Mouse (Mus musculus) lung, embryonic 14.5 days (tissue): Measurements from ENCODE around the gene Slc10a4. TPM values are rescaled to one million over a fixed set of nuclear protein-coding genes. Genes with fewer than 3 reads are reported as not detected.

ENCODE experiments used
- ATAC-seq: fragments of 200-750 bp; cut with Nextera tagmentation; 2 replicates; pipeline ENCODE4 v1.8.0; 2017; ENCODE audit warnings: mild to moderate bottlenecking, moderate TSS enrichment, moderate library complexity; ENCODE audit not compliant: insufficient read depth
- DNase-seq: peaks from one replicate; pipeline ENCODE4 v3.0.0-alpha.2; 2015
- H3K27ac ChIP-seq: fragments of 300-500 bp; sonication (generic); 2 replicates; pipeline ENCODE4 v1.5.1; 2014; ENCODE audit warnings: low read depth, mild to moderate bottlenecking, moderate library complexity
- H3K27me3 ChIP-seq: fragments of 300-500 bp; sonication (generic); 2 replicates; pipeline ENCODE4 v1.6.1; 2014; ENCODE audit warnings: low read length, control low read depth; ENCODE audit not compliant: insufficient read depth
- H3K36me3 ChIP-seq: fragments of 300-500 bp; sonication (generic); 2 replicates; pipeline ENCODE4 v1.6.1; 2014; ENCODE audit warnings: control low read depth; ENCODE audit not compliant: insufficient read depth
- H3K4me1 ChIP-seq: fragments of 300-500 bp; sonication (generic); 2 replicates; pipeline ENCODE4 v1.6.1; 2014; ENCODE audit warnings: antibody characterized with exemption, control low read depth; ENCODE audit not compliant: insufficient read depth
- H3K4me2 ChIP-seq: fragments of 300-500 bp; sonication (generic); 2 replicates; pipeline ENCODE4 v1.6.1; 2014; ENCODE audit warnings: mild to moderate bottlenecking
- H3K4me3 ChIP-seq: fragments of 300-500 bp; sonication (generic); 2 replicates; pipeline ENCODE4 v1.5.1; 2014; ENCODE audit warnings: low read depth, low read length
- H3K9ac ChIP-seq: fragments of 300-500 bp; sonication (generic); 2 replicates; pipeline ENCODE4 v1.6.1; 2014
- H3K9me3 ChIP-seq: fragments of 300-500 bp; sonication (generic); 2 replicates; pipeline ENCODE4 v1.6.1; 2016; ENCODE audit warnings: low read depth, low read length, control low read depth
- CTCF ChIP-seq: IDR thresholded peaks from 2 replicates; pipeline ENCODE4 v1.5.1; 2016; ENCODE audit warnings: antibody characterized with exemption, low read depth
- WGBS: fragments of 180-500 bp; shearing (Covaris S2); extraction: QIAGEN DNeasy Blood & Tissue Kit; methylation state at CpG from one replicate; pipeline ENCODE4 v1.1.7; 2014; 5-methylcytosine and 5-hydroxymethylcytosine counted together
- polyA plus RNA-seq: library from polyadenylated mRNA; unstranded; fragments of >200 nt; fragmentation: Nextera tagmentation; extraction: Ambion mirVana; gene quantifications from 2 replicates; pipeline ENCODE4 v1.2.1, GENCODE M21; 2014

Gene Slc10a4
- polyA plus RNA-seq = 0.28 and 0.80 TPM in 2 replicates

GRCm38 (mm10) chr5:73006784-73007581 is at the start of gene Slc10a4:
Gene Slc10a4 (plus strand): TSS chr5:73006883.
- H3K27ac ChIP-seq = no peak within 1 kb of the TSS
- DNase-seq (peak; percentile 35), ATAC-seq (peak; percentile 87)
- 6% methylated on average over 65 of the region's 65 CpGs for WGBS
- no peaks in the 10 kb centered on the region for H3K9me3 ChIP-seq
- H3K9ac ChIP-seq = peak within 1 kb of the TSS; percentile 41
- no peak for TF ChIP-seq CTCF
- no peaks in the 10 kb centered on the region for H3K4me1 ChIP-seq
- peak within 1 kb of the TSS; percentile 69 for H3K4me2 ChIP-seq
- no peaks in the 10 kb centered on the region for H3K36me3 ChIP-seq
- H3K4me3 ChIP-seq = peak within 1 kb of the TSS; percentile 41
- peaks cover 28% of the 10 kb centered on the region for H3K27me3 ChIP-seq

- H3K4me1 ChIP-seq = no peaks in the 10 kb centered on the region
- DNase-seq = no peak
- TF ChIP-seq CTCF = no peak
- H3K27ac ChIP-seq = no peak overlapping the region
- ATAC-seq = no peak
- H3K9ac ChIP-seq = no peak overlapping the region
- no peak overlapping the region for H3K4me3 ChIP-seq
- H3K27me3 ChIP-seq = no peaks in the 10 kb centered on the region
- WGBS = 90% methylated on average over 17 of the region's 17 CpGs
- H3K36me3 ChIP-seq = peaks cover 26% of the 10 kb centered on the region
- H3K9me3 ChIP-seq = no peaks in the 10 kb centered on the region
- H3K4me2 ChIP-seq = no peak overlapping the region
Observed at GRCm38 (mm10) chr5:72957281-72957680, 49.4 kb upstream of the Slc10a4 start.

- Histone ChIP-seq H3K36me3 (peaks cover 30% of the 10 kb centered on the region), H3K4me3 (no peak overlapping the region), H3K9ac (no peak overlapping the region), H3K27me3 (no peaks in the 10 kb centered on the region), H3K4me1 (no peaks in the 10 kb centered on the region), H3K27ac (no peak overlapping the region), H3K9me3 (no peaks in the 10 kb centered on the region), H3K4me2 (no peak overlapping the region)
- ATAC-seq = no peak
- TF ChIP-seq CTCF = no peak
- DNase-seq = peak; percentile 11
- 61% methylated on average over 6 of the region's 6 CpGs for WGBS
Observed at GRCm38 (mm10) chr5:72960096-72960495, 46.6 kb upstream of the Slc10a4 start.

GRCm38 (mm10) chr5:72965706-72966105 is 41.0 kb upstream of the Slc10a4 start:
- ATAC-seq = no peak
- no peak overlapping the region for H3K4me2 ChIP-seq
- no peak overlapping the region for H3K27ac ChIP-seq
- no peak overlapping the region for H3K9ac ChIP-seq
- TF ChIP-seq CTCF = no peak
- WGBS = 76% methylated on average over 3 of the region's 3 CpGs
- no peak for DNase-seq
- H3K4me3 ChIP-seq = no peak overlapping the region
- H3K4me1 ChIP-seq = no peaks in the 10 kb centered on the region
- no peaks in the 10 kb centered on the region for H3K9me3 ChIP-seq
- no peaks in the 10 kb centered on the region for H3K27me3 ChIP-seq
- H3K36me3 ChIP-seq = peaks cover 10% of the 10 kb centered on the region; the same call in 1 of the 2 replicates

DNA sequence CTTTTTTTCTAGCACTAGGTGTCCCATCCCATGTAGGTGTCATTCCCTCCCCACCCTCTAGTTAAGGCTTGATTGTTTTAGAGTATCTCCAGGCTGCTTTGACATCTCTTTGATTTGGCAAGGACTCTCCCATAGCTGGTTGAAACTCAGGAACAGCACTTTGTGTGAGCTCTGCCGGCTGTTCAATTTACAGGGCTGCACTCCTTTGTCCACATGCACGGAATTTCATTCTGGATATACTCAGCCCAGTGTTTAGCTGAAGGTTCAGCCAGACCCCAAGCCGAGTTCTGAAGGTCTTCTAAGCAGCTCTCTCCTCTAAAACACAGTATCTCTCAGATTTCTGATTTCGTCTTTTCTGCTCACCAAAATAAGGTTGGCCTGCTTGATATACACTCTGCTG is 34.2 kb upstream of the Slc10a4 start:
- Histone ChIP-seq H3K9me3 (no peaks in the 10 kb centered on the region), H3K27ac (no peak overlapping the region), H3K4me1 (no peaks in the 10 kb centered on the region), H3K36me3 (peaks cover 44% of the 10 kb centered on the region; the same call in 1 of the 2 replicates), H3K4me3 (no peak overlapping the region), H3K9ac (no peak overlapping the region), H3K4me2 (no peak overlapping the region), H3K27me3 (no peaks in the 10 kb centered on the region)
- WGBS = 73% methylated on average over 4 of the region's 4 CpGs
- no peak for TF ChIP-seq CTCF
- ATAC-seq (no peak), DNase-seq (no peak)

GRCm38 (mm10) chr5:72972934-72973333 is 33.7 kb upstream of the Slc10a4 start:
- Histone ChIP-seq H3K27me3 (no peaks in the 10 kb centered on the region), H3K4me2 (no peak overlapping the region), H3K9me3 (no peaks in the 10 kb centered on the region), H3K4me3 (no peak overlapping the region), H3K36me3 (peaks cover 44% of the 10 kb centered on the region; the same call in 1 of the 2 replicates), H3K4me1 (no peaks in the 10 kb centered on the region), H3K27ac (no peak overlapping the region), H3K9ac (no peak overlapping the region)
- no peak for ATAC-seq
- TF ChIP-seq CTCF = no peak
- peak; percentile 14 for DNase-seq
- 65% methylated on average over 5 of the region's 5 CpGs for WGBS

- no peak for DNase-seq
- WGBS = 92% methylated on average over 7 of the region's 7 CpGs
- peaks cover 44% of the 10 kb centered on the region for H3K36me3 ChIP-seq
Observed at GRCm38 (mm10) chr5:72974602-72975001, 32.1 kb upstream of the Slc10a4 start, which contains the start of gene Gm10135. Gene Gm10135 (minus strand): TSS chr5:72974702.

More at GRCm38 (mm10) chr5:72974602-72975001, 32.1 kb upstream of the Slc10a4 start, which contains the start of gene Gm10135:
- Histone ChIP-seq H3K9me3 (no peaks in the 10 kb centered on the region), H3K27ac (no peak within 1 kb of the TSS), H3K9ac (no peak within 1 kb of the TSS), H3K4me2 (no peak within 1 kb of the TSS), H3K27me3 (no peaks in the 10 kb centered on the region), H3K4me3 (no peak within 1 kb of the TSS), H3K4me1 (no peaks in the 10 kb centered on the region)
- ATAC-seq = no peak
- TF ChIP-seq CTCF = no peak
